ENCODE assay signal across 19 mouse cellular contexts in the genomic region with DNA sequence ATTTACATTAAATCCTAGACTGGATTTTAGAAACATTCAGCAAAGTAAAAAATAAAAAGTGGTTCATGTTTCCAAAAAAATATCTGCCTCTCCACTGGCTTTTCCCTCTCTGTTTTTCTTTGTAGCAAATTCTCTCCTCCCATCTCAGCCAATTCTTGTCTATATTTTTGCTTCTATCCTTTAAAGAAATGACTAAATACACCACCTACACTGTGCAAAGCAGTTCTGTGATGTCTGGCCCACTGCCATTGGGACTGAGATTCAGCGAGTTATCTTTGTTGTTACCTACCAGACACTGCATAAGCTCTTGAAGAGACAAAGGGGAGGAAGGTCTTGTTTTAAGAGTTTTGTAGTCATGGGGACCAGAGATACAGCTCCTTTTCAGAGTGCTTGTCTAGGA.
DNase-seq lines count a peak whose midpoint lies in the region; ATAC-seq lines count a peak whose summit lies in the region.
"Had no signal": no experiment of that assay in that cellular context is flagged by ENCODE, and none has a peak within 500 bp of the region (broad histone marks: within the 10 kb centered on the region; RNA-seq: fewer than 3 reads in every experiment).

No protein-coding gene starts in this region.

- H3K27ac ChIP-seq in intestine, embryonic 16.5 days (ENCODE audit: low read length), result no peak overlapping the region
- H3K27ac ChIP-seq: embryonic facial prominence, embryonic 15.5 days; forebrain, embryonic 13.5 days had no signal

- H3K4me2 ChIP-seq in intestine, embryonic 16.5 days (ENCODE audit: low read depth, low read length), result no peak overlapping the region
- H3K4me2 ChIP-seq: embryonic facial prominence, embryonic 15.5 days; forebrain, embryonic 13.5 days; heart, embryonic 12.5 days; liver, embryonic 11.5 days; lung, embryonic 14.5 days had no signal

- intact Hi-C loops in left cerebral cortex, postnatal 4 days (cut with DNase I), result no loop called here

- H3K9ac ChIP-seq in intestine, embryonic 16.5 days (ENCODE audit: low read depth, low read length), result no peak overlapping the region
- H3K9ac ChIP-seq: embryonic facial prominence, embryonic 15.5 days; forebrain, embryonic 13.5 days; heart, embryonic 12.5 days; lung, embryonic 14.5 days had no signal

- H3K4me3 ChIP-seq in intestine, embryonic 16.5 days (ENCODE audit: low read length), result no peak overlapping the region
- H3K4me3 ChIP-seq: embryonic facial prominence, embryonic 15.5 days; forebrain, embryonic 13.5 days; heart, embryonic 12.5 days had no signal

- no peaks in the 10 kb centered on the region for H3K4me1 ChIP-seq in intestine, embryonic 16.5 days (ENCODE audit: control insufficient read depth, insufficient read depth, low read length)
- H3K4me1 ChIP-seq: embryonic facial prominence, embryonic 15.5 days; forebrain, embryonic 13.5 days; heart, embryonic 12.5 days had no signal

- no peaks in the 10 kb centered on the region for H3K27me3 ChIP-seq in intestine, embryonic 16.5 days (replicated peaks; ENCODE audit: control insufficient read depth, insufficient read depth, low read length)
- H3K27me3 ChIP-seq: embryonic facial prominence, embryonic 15.5 days; forebrain, embryonic 13.5 days; heart, embryonic 12.5 days had no signal

- no peaks in the 10 kb centered on the region for H3K9me3 ChIP-seq in intestine, embryonic 16.5 days (ENCODE audit: control insufficient read depth, low read length)
- H3K9me3 ChIP-seq: embryonic facial prominence, embryonic 15.5 days; forebrain, embryonic 13.5 days; heart, embryonic 12.5 days had no signal

- DNase-seq in left cerebral cortex, adult 11 months (ENCODE audit: low spot score), result peak; percentile 57
- DNase-seq in left cerebral cortex, postnatal 4 days, result no peak
- DNase-seq in layer of hippocampus, adult 9-11 months, result peak; percentile 42
- DNase-seq in right cerebral cortex, adult 2 months (ENCODE audit: low spot score in 2 of 2), result peak; percentile 78 to 85
- no peak for DNase-seq in embryo, embryonic 11 days
- DNase-seq in B cell, adult 2 months, result no peak
- DNase-seq: adrenal gland, adult 2 months; cerebellum, adult 18-20 months; gastrocnemius, postnatal 36 days; heart, postnatal 36 days; lung, embryonic 14.5 days; spleen, adult 18-20 months; thymus, postnatal 25 days had no signal

- 62% methylated on average over 1 of the region's 1 CpGs for WGBS in intestine, embryonic 16.5 days

- ATAC-seq in intestine, embryonic 16.5 days, result no peak
- ATAC-seq: forebrain, embryonic 13.5 days; midbrain, embryonic 16.5 days had no signal

- no peaks in the 10 kb centered on the region for H3K36me3 ChIP-seq in intestine, embryonic 16.5 days (ENCODE audit: control insufficient read depth, insufficient read depth, low read length)
- H3K36me3 ChIP-seq: embryonic facial prominence, embryonic 15.5 days; heart, embryonic 12.5 days had no signal

Comparison
In these comparisons a context has a peak if more than half of its experiments do, and no peak if none do; other contexts are left out.
1. DNase-seq: peak in left cerebral cortex, adult 11 months (single experiment), layer of hippocampus, adult 9-11 months (single experiment) and right cerebral cortex, adult 2 months (2 of 2); none in left cerebral cortex, postnatal 4 days (single experiment), embryo, embryonic 11 days (single experiment) and B cell, adult 2 months (0 of 2).